Mouse (Mus musculus) heart, postnatal 0 days (tissue): ENCODE measurements at regions not wholly inside any gene's neighbourhood (a gene's known extent, or its start where the extent isn't known, plus 50 kb on each side); places are given as distances from the start of the nearest gene placed in this dataset.

ENCODE experiments used
- ATAC-seq: fragments of 200-750 bp; cut with Nextera tagmentation; 2 replicates; pipeline ENCODE4 v1.8.0; 2017; ENCODE audit warnings: low read depth, moderate number of reproducible peaks, moderate library complexity; ENCODE audit not compliant: insufficient read depth
- DNase-seq: peaks from one replicate; pipeline ENCODE4 v3.0.0-alpha.2; 2016; ENCODE audit warnings: low spot score
- H3K27ac ChIP-seq: fragments of 300-500 bp; sonication (generic); 2 replicates; pipeline ENCODE4 v1.5.1; 2014; ENCODE audit warnings: low read depth, mild to moderate bottlenecking
- H3K27me3 ChIP-seq: fragments of 300-500 bp; sonication (generic); 2 replicates; pipeline ENCODE4 v1.6.1; 2014; ENCODE audit warnings: low read length, mixed read lengths; ENCODE audit not compliant: control insufficient read depth, insufficient read depth
- H3K36me3 ChIP-seq: fragments of 300-500 bp; sonication (generic); replicated peaks from 2 replicates; pipeline ENCODE4 v1.6.1; 2014; ENCODE audit warnings: low read length, mixed read lengths; ENCODE audit not compliant: control insufficient read depth, insufficient read depth
- H3K4me1 ChIP-seq: fragments of 300-500 bp; sonication (generic); 2 replicates; pipeline ENCODE4 v1.6.1; 2014; ENCODE audit warnings: antibody characterized with exemption; ENCODE audit not compliant: control insufficient read depth, insufficient read depth
- H3K4me2 ChIP-seq: fragments of 300-500 bp; sonication (generic); 2 replicates; pipeline ENCODE4 v1.6.1; 2014; ENCODE audit warnings: low read depth, mild to moderate bottlenecking, low read length, moderate library complexity
- H3K4me3 ChIP-seq: fragments of 300-500 bp; sonication (generic); 2 replicates; pipeline ENCODE4 v1.5.1; 2014; ENCODE audit warnings: low read depth, low read length
- H3K9ac ChIP-seq: fragments of 300-500 bp; sonication (generic); replicated peaks from 2 replicates; pipeline ENCODE4 v1.6.1; 2014; ENCODE audit warnings: low read depth, low read length, mixed read lengths
- H3K9me3 ChIP-seq: fragments of 300-500 bp; sonication (generic); replicated peaks from 2 replicates; pipeline ENCODE4 v1.6.1; 2016; ENCODE audit warnings: low read length; ENCODE audit not compliant: control insufficient read depth
- CTCF ChIP-seq: IDR thresholded peaks from 2 replicates; pipeline ENCODE4 v1.5.1; 2016; ENCODE audit warnings: antibody characterized with exemption, control low read depth, low read depth
- EP300 ChIP-seq: IDR thresholded peaks from 2 replicates; pipeline ENCODE4 v1.6.1; 2016; ENCODE audit warnings: antibody characterized with exemption, low read depth
- WGBS: fragments of 180-500 bp; shearing (Covaris S2); extraction: QIAGEN DNeasy Blood & Tissue Kit; methylation state at CpG from one replicate; pipeline ENCODE4 v1.1.7; 2014; 5-methylcytosine and 5-hydroxymethylcytosine counted together

DNA sequence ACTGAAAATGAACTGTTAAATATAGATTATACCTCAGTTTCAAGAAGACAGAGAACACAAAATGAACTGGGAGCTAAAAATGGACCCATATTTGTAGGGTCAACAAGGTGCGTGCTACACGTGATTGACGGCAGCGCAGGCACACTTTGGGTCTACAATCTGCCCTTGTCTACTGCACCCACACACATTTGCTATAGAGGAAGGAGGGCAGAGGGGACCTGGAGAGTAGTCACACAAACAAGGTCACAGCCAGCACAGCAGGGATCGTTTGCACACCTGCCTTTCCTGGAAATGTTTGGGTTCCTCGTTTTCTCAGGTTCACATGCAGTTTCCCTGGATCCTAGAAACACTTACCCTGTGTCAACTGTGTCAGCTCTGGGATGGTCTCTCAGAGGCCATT, 63.3 kb upstream of the Cnksr3 start:
- Histone ChIP-seq H3K9me3 (no peaks in the 10 kb centered on the region), H3K27me3 (no peaks in the 10 kb centered on the region), H3K4me2 (no peak overlapping the region), H3K4me3 (no peak overlapping the region), H3K27ac (peak overlapping the region; percentile 66), H3K36me3 (no peaks in the 10 kb centered on the region), H3K9ac (no peak overlapping the region), H3K4me1 (peaks cover 18% of the 10 kb centered on the region; the same call in 1 of the 2 replicates)
- DNase-seq (no peak), ATAC-seq (no peak)
- WGBS = 51% methylated on average over 6 of the region's 6 CpGs
- TF ChIP-seq CTCF (no peak), EP300 (no peak)

DNA sequence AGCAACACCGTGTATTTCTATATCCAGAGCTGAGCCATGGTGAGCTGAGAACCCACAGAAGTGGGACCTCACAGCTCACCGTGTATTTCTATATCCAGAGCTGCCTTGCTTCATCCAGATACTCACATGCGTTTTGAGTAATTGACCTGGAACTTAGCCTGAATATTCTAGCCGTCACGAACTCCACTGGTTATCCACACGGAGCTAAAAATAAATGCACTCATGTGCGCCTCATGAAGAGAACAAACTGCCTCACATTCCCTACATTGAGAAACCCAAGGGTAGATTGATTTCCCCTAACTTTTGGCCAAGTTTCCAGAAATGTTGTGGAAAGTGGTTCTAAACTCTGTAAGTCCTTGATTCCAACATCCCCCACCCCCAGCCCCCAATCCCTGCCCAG, 62.4 kb upstream of the Cnksr3 start:
- H3K9me3 ChIP-seq = no peaks in the 10 kb centered on the region
- peak; percentile 53; the same call in 1 of the 2 replicates for TF ChIP-seq EP300
- no peak for TF ChIP-seq CTCF
- H3K9ac ChIP-seq = no peak overlapping the region
- DNase-seq = peak; percentile 89
- H3K4me2 ChIP-seq = no peak overlapping the region
- H3K36me3 ChIP-seq = no peaks in the 10 kb centered on the region
- H3K4me3 ChIP-seq = no peak overlapping the region
- 18% methylated on average over 7 of the region's 7 CpGs for WGBS
- peak overlapping the region; percentile 90 for H3K27ac ChIP-seq
- ATAC-seq = peak; percentile 82
- H3K4me1 ChIP-seq = peaks cover 21% of the 10 kb centered on the region; the same call in 1 of the 2 replicates
- H3K27me3 ChIP-seq = no peaks in the 10 kb centered on the region

DNA sequence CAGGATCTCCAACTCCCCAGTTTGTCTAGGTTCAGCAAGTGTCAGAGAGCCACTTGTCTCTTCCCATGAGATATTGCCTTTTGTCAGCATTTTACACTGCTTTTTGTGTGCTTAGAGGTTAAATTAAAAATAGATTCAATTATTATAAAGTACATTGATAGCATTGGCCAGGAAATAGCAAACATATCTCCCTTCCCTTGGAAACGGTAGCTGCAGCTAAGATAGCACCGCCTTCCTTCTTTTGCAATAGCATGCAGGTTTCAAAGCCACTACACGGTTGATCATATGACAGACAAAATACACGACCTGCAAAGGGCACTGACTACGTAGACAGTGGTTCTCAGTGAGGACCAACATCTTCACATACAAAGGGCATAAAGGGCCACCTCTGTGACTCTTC, 59.1 kb upstream of the Cnksr3 start:
- no peak overlapping the region for H3K4me3 ChIP-seq
- H3K4me2 ChIP-seq = no peak overlapping the region
- WGBS = 24% methylated on average over 5 of the region's 5 CpGs
- H3K9me3 ChIP-seq = no peaks in the 10 kb centered on the region
- no peaks in the 10 kb centered on the region for H3K36me3 ChIP-seq
- no peak for ATAC-seq
- TF ChIP-seq CTCF = no peak
- no peak for TF ChIP-seq EP300
- no peaks in the 10 kb centered on the region for H3K27me3 ChIP-seq
- no peak overlapping the region for H3K9ac ChIP-seq
- no peak for DNase-seq
- H3K4me1 ChIP-seq = peaks cover 25% of the 10 kb centered on the region; the same call in 1 of the 2 replicates
- no peak overlapping the region for H3K27ac ChIP-seq

- no peaks in the 10 kb centered on the region for H3K27me3 ChIP-seq
Measured at GRCm38 (mm10) chr10:7268386-7269033, 56.5 kb upstream of the Cnksr3 start.

GRCm38 (mm10) chr10:7267903-7268302, 55.9 kb upstream of the Cnksr3 start:
- ATAC-seq (no peak), DNase-seq (no peak)
- no peak for TF ChIP-seq CTCF
- TF ChIP-seq EP300 = no peak
- Histone ChIP-seq H3K9ac (no peak overlapping the region), H3K36me3 (no peaks in the 10 kb centered on the region), H3K27ac (no peak overlapping the region), H3K4me1 (peaks cover 15% of the 10 kb centered on the region; the same call in 1 of the 2 replicates), H3K4me3 (no peak overlapping the region), H3K27me3 (no peaks in the 10 kb centered on the region), H3K9me3 (no peaks in the 10 kb centered on the region), H3K4me2 (no peak overlapping the region)
- WGBS = 78% methylated on average over 4 of the region's 4 CpGs

More at GRCm38 (mm10) chr10:7268386-7269033, 56.5 kb upstream of the Cnksr3 start:
- peaks cover 15% of the 10 kb centered on the region; the same call in 1 of the 2 replicates for H3K4me1 ChIP-seq
- no peak for TF ChIP-seq CTCF
- TF ChIP-seq EP300 = no peak
- DNase-seq (no peak), ATAC-seq (no peak)
- no peaks in the 10 kb centered on the region for H3K9me3 ChIP-seq
- no peak overlapping the region for H3K4me2 ChIP-seq
- WGBS = 73% methylated on average over 9 of the region's 9 CpGs
- no peak overlapping the region for H3K4me3 ChIP-seq
- no peak overlapping the region for H3K9ac ChIP-seq
- H3K27ac ChIP-seq = no peak overlapping the region
- H3K36me3 ChIP-seq = no peaks in the 10 kb centered on the region

DNA sequence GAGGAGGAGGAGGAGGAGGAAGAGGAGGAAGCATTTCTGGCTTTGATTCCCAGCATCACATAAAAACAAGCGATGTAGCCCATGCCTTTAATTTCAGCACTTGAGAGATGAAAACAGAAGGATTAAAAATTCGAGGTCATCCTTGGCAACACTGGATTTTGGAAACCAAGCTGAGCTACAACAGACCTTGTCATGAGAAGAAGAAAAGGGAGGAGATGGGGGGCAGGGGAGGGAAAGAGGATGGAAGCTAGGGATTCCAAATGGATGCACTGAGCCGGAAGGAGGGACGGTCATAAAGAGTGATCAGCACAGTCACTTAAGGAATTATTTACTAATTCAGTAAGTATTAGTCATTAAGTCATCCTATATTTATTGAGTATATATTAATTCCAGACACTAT, 55.1 kb upstream of the Cnksr3 start:
- H3K4me1 ChIP-seq = peaks cover 15% of the 10 kb centered on the region; the same call in 1 of the 2 replicates
- no peaks in the 10 kb centered on the region for H3K27me3 ChIP-seq
- no peak overlapping the region for H3K4me2 ChIP-seq
- DNase-seq (no peak), ATAC-seq (no peak)
- no peaks in the 10 kb centered on the region for H3K9me3 ChIP-seq
- WGBS = 75% methylated on average over 4 of the region's 4 CpGs
- H3K4me3 ChIP-seq = no peak overlapping the region
- no peaks in the 10 kb centered on the region for H3K36me3 ChIP-seq
- H3K9ac ChIP-seq = no peak overlapping the region
- TF ChIP-seq CTCF = no peak
- no peak for TF ChIP-seq EP300
- no peak overlapping the region for H3K27ac ChIP-seq
